Mouse (Mus musculus) MEL (cell line): ENCODE data around the gene Dapk1. TPM values are rescaled to one million over a fixed set of nuclear protein-coding genes. Genes with fewer than 3 reads are reported as not detected.
A peak's percentile ranks its signal among the peaks of the same experiment; 100 is the strongest.

Experiments
- DNase-seq: peaks from one replicate; pipeline ENCODE4 v3.0.0; 2011; ENCODE audit warnings: low read depth, low spot score
- H3K27ac ChIP-seq: 2 replicates; pipeline ENCODE4 v1.5.1; 2012; ENCODE audit warnings: low read depth, mild to moderate bottlenecking, control low read depth, low read length, moderate library complexity; ENCODE audit not compliant: control insufficient read depth
- H3K27me3 ChIP-seq, 2 experiments: fragments of 150-350 bp in 1 of 2; sonication (generic) in 1 of 2; 2 replicates each; pipeline ENCODE4 v1.6.1; 2012; ENCODE audit warnings: low read length in 2 of 2, mild to moderate bottlenecking in 2 of 2, improper control_type of control experiment in 1 of 2, moderate library complexity in 1 of 2; ENCODE audit not compliant: insufficient read depth in 2 of 2, control insufficient read depth in 1 of 2
- H3K36me3 ChIP-seq, 2 experiments: 2 replicates each; pipeline ENCODE4 v1.6.1; 2012 to 2014; ENCODE audit warnings: low read length in 2 of 2, improper control_type of control experiment in 1 of 2, inconsistent platforms in 1 of 2, mild to moderate bottlenecking in 1 of 2; ENCODE audit not compliant: insufficient read depth in 2 of 2, control insufficient read depth in 1 of 2
- H3K4me1 ChIP-seq, 2 experiments: fragments of 150-350 bp in 1 of 2; sonication (generic) in 1 of 2; 2 replicates each; pipeline ENCODE4 v1.6.1; 2012; ENCODE audit warnings: low read length in 2 of 2, improper control_type of control experiment in 1 of 2, mild to moderate bottlenecking in 1 of 2; ENCODE audit not compliant: insufficient read depth in 2 of 2, control insufficient read depth in 1 of 2
- H3K4me3 ChIP-seq, 2 experiments: fragments of 150-350 bp in 1 of 2; sonication (generic) in 1 of 2; 2 replicates each; pipeline ENCODE4 v1.5.1; 2012; ENCODE audit warnings: low read depth in 2 of 2, low read length in 2 of 2, mild to moderate bottlenecking in 2 of 2, moderate library complexity in 2 of 2, control low read depth in 1 of 2, improper control_type of control experiment in 1 of 2; ENCODE audit not compliant: control insufficient read depth in 1 of 2, insufficient read depth in 1 of 2
- H3K79me2 ChIP-seq: 2 replicates; pipeline ENCODE4 v1.6.1; 2012; ENCODE audit warnings: mild to moderate bottlenecking, low read length, moderate library complexity; ENCODE audit not compliant: control insufficient read depth, poor library complexity, insufficient read depth
- H3K9ac ChIP-seq: 2 replicates; pipeline ENCODE4 v1.6.1; 2012; ENCODE audit warnings: low read depth, mild to moderate bottlenecking, control low read depth, low read length, moderate library complexity; ENCODE audit not compliant: control insufficient read depth, poor library complexity, severe bottlenecking
- H3K9me3 ChIP-seq: fragments of 150-350 bp; sonication (generic); replicated peaks from 2 replicates; pipeline ENCODE4 v1.6.1; 2012; ENCODE audit warnings: mild to moderate bottlenecking, low read length, improper control_type of control experiment, moderate library complexity; ENCODE audit not compliant: insufficient read depth
- BHLHE40 ChIP-seq: IDR thresholded peaks from 2 replicates; pipeline ENCODE4 v1.6.1; 2012; ENCODE audit warnings: low read depth, mild to moderate bottlenecking, inconsistent platforms, low read length, improper control_type of control experiment, borderline replicate concordance
- CHD1 ChIP-seq: IDR thresholded peaks from 2 replicates; pipeline ENCODE4 v1.6.1; 2012; ENCODE audit warnings: low read depth, mild to moderate bottlenecking, inconsistent platforms, low read length, improper control_type of control experiment
- CHD2 ChIP-seq: IDR thresholded peaks from 2 replicates; pipeline ENCODE4 v1.6.1; 2011; ENCODE audit warnings: low read length, improper control_type of control experiment
- CTCF ChIP-seq, 3 experiments: IDR thresholded peaks in 2 of 3; conservative IDR thresholded peaks in 1 of 3; 2 replicates each; pipeline ENCODE4 v1.5.1; 2011 to 2012; ENCODE audit warnings: low read length in 3 of 3, low read depth in 2 of 3, mild to moderate bottlenecking in 2 of 3, improper control_type of control experiment in 1 of 3, inconsistent platforms in 1 of 3, mixed read lengths in 1 of 3, moderate library complexity in 1 of 3; ENCODE audit not compliant: control insufficient read depth in 1 of 3, insufficient read depth in 1 of 3, poor library complexity in 1 of 3, severe bottlenecking in 1 of 3
- E2F4 ChIP-seq: IDR thresholded peaks from 2 replicates; pipeline ENCODE4 v1.6.1; 2011; ENCODE audit warnings: low read depth, low read length, improper control_type of control experiment, borderline replicate concordance
- ELF1 ChIP-seq: IDR thresholded peaks from 2 replicates; pipeline ENCODE4 v1.6.1; 2014; ENCODE audit warnings: low read depth, mild to moderate bottlenecking, inconsistent platforms, low read length, improper control_type of control experiment, moderate library complexity
- EP300 ChIP-seq, 2 experiments: IDR thresholded peaks; 2 replicates each; pipeline ENCODE4 v1.6.1; 2011; ENCODE audit warnings: improper control_type of control experiment in 2 of 2, low read length in 2 of 2, low read depth in 1 of 2, mild to moderate bottlenecking in 1 of 2
- GABPA ChIP-seq: IDR thresholded peaks from 2 replicates; pipeline ENCODE4 v1.6.1; 2012; ENCODE audit warnings: low read depth, mild to moderate bottlenecking, inconsistent platforms, low read length, improper control_type of control experiment, moderate library complexity
- GATA1 ChIP-seq: IDR thresholded peaks from 2 replicates; pipeline ENCODE4 v1.6.1; 2011; ENCODE audit warnings: low read depth, low read length, improper control_type of control experiment
- HCFC1 ChIP-seq: IDR thresholded peaks from 2 replicates; pipeline ENCODE4 v1.6.1; 2012; ENCODE audit warnings: low read depth, mild to moderate bottlenecking, inconsistent platforms, low read length, improper control_type of control experiment, moderate library complexity
- JUND ChIP-seq: IDR thresholded peaks from 2 replicates; pipeline ENCODE4 v1.6.1; 2011; ENCODE audit warnings: low read depth, mild to moderate bottlenecking, improper control_type of control experiment, low read length
- MAFK ChIP-seq: IDR thresholded peaks from 2 replicates; pipeline ENCODE4 v1.6.1; 2011; ENCODE audit warnings: low read depth, mild to moderate bottlenecking, low read length, improper control_type of control experiment, borderline replicate concordance
- MAZ ChIP-seq: IDR thresholded peaks from 2 replicates; pipeline ENCODE4 v1.6.1; 2012; ENCODE audit warnings: low read depth, mild to moderate bottlenecking, inconsistent platforms, low read length, improper control_type of control experiment
- MEF2A ChIP-seq: IDR thresholded peaks from 2 replicates; pipeline ENCODE4 v1.6.1; 2014; ENCODE audit warnings: low read depth, mild to moderate bottlenecking, inconsistent platforms, low read length, improper control_type of control experiment; ENCODE audit not compliant: poor library complexity, insufficient replicate concordance, severe bottlenecking; ENCODE audit errors: extremely low read depth
- MXI1 ChIP-seq: IDR thresholded peaks from 2 replicates; pipeline ENCODE4 v1.6.1; 2011; ENCODE audit warnings: mild to moderate bottlenecking, low read depth, low read length, improper control_type of control experiment
- MYB ChIP-seq: IDR thresholded peaks from 2 replicates; pipeline ENCODE4 v1.6.1; 2011; ENCODE audit warnings: mild to moderate bottlenecking, low read depth, low read length, improper control_type of control experiment
- NRF1 ChIP-seq: IDR thresholded peaks from 2 replicates; pipeline ENCODE4 v1.6.1; 2014; ENCODE audit warnings: low read depth, mild to moderate bottlenecking, inconsistent platforms, low read length, improper control_type of control experiment, moderate library complexity; ENCODE audit not compliant: poor library complexity, insufficient read depth, severe bottlenecking
- POLR2A ChIP-seq, 2 experiments: IDR thresholded peaks; 2 replicates each; pipeline ENCODE4 v1.6.1; 2011 to 2012; ENCODE audit warnings: low read length in 2 of 2, mild to moderate bottlenecking in 2 of 2, control low read depth in 1 of 2, improper control_type of control experiment in 1 of 2, low read depth in 1 of 2, moderate library complexity in 1 of 2; ENCODE audit not compliant: control insufficient read depth in 1 of 2, insufficient read depth in 1 of 2, poor library complexity in 1 of 2
- POLR2AphosphoS2 ChIP-seq: IDR thresholded peaks from 2 replicates; pipeline ENCODE4 v1.6.1; 2011; ENCODE audit warnings: low read length, improper control_type of control experiment
- POLR2AphosphoS5 ChIP-seq: IDR thresholded peaks from 2 replicates; pipeline ENCODE4 v1.6.1; 2012; ENCODE audit warnings: low read depth, borderline replicate concordance, mild to moderate bottlenecking, inconsistent platforms, low read length, moderate library complexity, mixed read lengths
- RCOR1 ChIP-seq: IDR thresholded peaks from 2 replicates; pipeline ENCODE4 v1.6.1; 2012; ENCODE audit warnings: low read depth, mild to moderate bottlenecking, inconsistent platforms, low read length, improper control_type of control experiment
- SIN3A ChIP-seq: IDR thresholded peaks from 2 replicates; pipeline ENCODE4 v1.6.1; 2012; ENCODE audit warnings: low read length, improper control_type of control experiment, inconsistent platforms
- SMC3 ChIP-seq: IDR thresholded peaks from 2 replicates; pipeline ENCODE4 v1.6.1; 2011; ENCODE audit warnings: low read depth, low read length, improper control_type of control experiment
- TAL1 ChIP-seq: IDR thresholded peaks from 2 replicates; pipeline ENCODE4 v1.6.1; 2012; ENCODE audit warnings: mild to moderate bottlenecking, inconsistent platforms, low read length, moderate library complexity, mixed read lengths
- TBP ChIP-seq: IDR thresholded peaks from 2 replicates; pipeline ENCODE4 v1.8.0; 2011; ENCODE audit warnings: low read depth, low read length, improper control_type of control experiment
- TCF12 ChIP-seq: IDR thresholded peaks from 2 replicates; pipeline ENCODE4 v1.6.1; 2014; ENCODE audit warnings: low read depth, mild to moderate bottlenecking, inconsistent platforms, low read length, improper control_type of control experiment, moderate library complexity
- UBTF ChIP-seq: IDR thresholded peaks from 2 replicates; pipeline ENCODE4 v1.6.1; 2012; ENCODE audit warnings: low read depth, mild to moderate bottlenecking, inconsistent platforms, low read length, improper control_type of control experiment, moderate library complexity, borderline replicate concordance; ENCODE audit not compliant: insufficient read depth
- ZC3H11A ChIP-seq: IDR thresholded peaks from 2 replicates; pipeline ENCODE4 v1.6.1; 2012; ENCODE audit warnings: low read depth, mild to moderate bottlenecking, inconsistent platforms, low read length, improper control_type of control experiment
- ZKSCAN1 ChIP-seq: IDR thresholded peaks from 2 replicates; pipeline ENCODE4 v1.6.1; 2012; ENCODE audit warnings: low read depth, mild to moderate bottlenecking, inconsistent platforms, low read length, improper control_type of control experiment, moderate library complexity
- ZMIZ1 ChIP-seq: IDR thresholded peaks from 2 replicates; pipeline ENCODE4 v1.6.1; 2012; ENCODE audit warnings: low read depth, mild to moderate bottlenecking, inconsistent platforms, low read length, improper control_type of control experiment, moderate library complexity
- ZNF384 ChIP-seq: IDR thresholded peaks from 2 replicates; pipeline ENCODE4 v1.6.1; 2012; ENCODE audit warnings: low read depth, mild to moderate bottlenecking, inconsistent platforms, low read length, improper control_type of control experiment
- polyA plus RNA-seq, 2 experiments: library from polyadenylated mRNA; stranded (reverse) in 1 of 2; unstranded in 1 of 2; fragments of >175 nt in 1 of 2; fragments of >200 nt in 1 of 2; gene quantifications; 2 replicates each; pipeline versions ENCODE4 v1.2.1 to v1.2.4; 2012; ENCODE audit warnings: low replicate concordance in 2 of 2, low read depth in 1 of 2; ENCODE audit not compliant: insufficient read length in 2 of 2, insufficient read depth in 1 of 2, missing spikeins in 1 of 2
- total RNA-seq: library from RNA; depleted of rRNA; stranded (reverse); fragments of 300-350 nt; gene quantifications from 2 replicates; pipeline ENCODE4 v1.2.3, GENCODE M21; 2012

The Dapk1 gene
- total and polyA plus RNA-seq, 3 experiments = 5.1 to 8.2 TPM; not detected in 1

- Histone ChIP-seq H3K79me2 (no peaks in the 10 kb centered on the region), H3K36me3 (peaks cover 0 to 10% of the 10 kb centered on the region in 2 experiments; a peak in 2 of 4 replicates), H3K9ac (no peak overlapping the region), H3K4me3 (no peak overlapping the region), H3K4me1 (peaks cover 7 to 24% of the 10 kb centered on the region in 2 experiments), H3K27ac (no peak overlapping the region), H3K27me3 (no peaks in the 10 kb centered on the region), H3K9me3 (no peaks in the 10 kb centered on the region)
- TF ChIP-seq POLR2AphosphoS2 (no peak), GATA1 (no peak), CHD1 (no peak), RCOR1 (no peak), ELF1 (no peak), HCFC1 (no peak), ZKSCAN1 (no peak), ZNF384 (no peak)
- DNase-seq = no peak
These were observed 66.3 kb downstream of the Dapk1 start for GRCm38 (mm10) chr13:60668036-60668435.

GRCm38 (mm10) chr13:60670605-60671004, 68.9 kb downstream of the Dapk1 start:
- peak; percentile 78 for DNase-seq
- peak overlapping the region; percentile 34 to 52 for H3K4me3 ChIP-seq
- TF ChIP-seq NRF1 (no peak), MYB (no peak), MEF2A (no peak), CHD2 (no peak), SMC3 (no peak), POLR2A (IDR thresholded peaks at IDR 0.05; ENCODE audit: control insufficient read depth in 1 of 2, insufficient read depth in 1 of 2, low read depth in 1 of 2, low read length in 2 of 2, poor library complexity in 1 of 2) (no peak), TAL1 (no peak), EP300 (IDR thresholded peaks at IDR 0.05; ENCODE audit: low read depth in 1 of 2, low read length in 2 of 2) (peak; percentile 63 to 76), UBTF (no peak), MAFK (no peak), HCFC1 (no peak), ZC3H11A (no peak), POLR2AphosphoS5 (no peak), TBP (peak; percentile 31; the same call in 1 of the 2 replicates), SIN3A (peak; percentile 76), ZKSCAN1 (no peak), CTCF (IDR thresholded peaks at IDR 0.05 in 2 of 3, conservative IDR thresholded peaks at IDR 0.05 in 1 of 3; ENCODE audit: control insufficient read depth in 1 of 3, insufficient read depth in 1 of 3, low read depth in 2 of 3, low read length in 3 of 3, poor library complexity in 1 of 3, severe bottlenecking in 1 of 3) (no peak), ZMIZ1 (no peak), JUND (no peak), E2F4 (no peak), MAZ (no peak), ZNF384 (peak; percentile 82), POLR2AphosphoS2 (no peak), GABPA (no peak), MXI1 (peak; percentile 55; the same call in 1 of the 2 replicates), TCF12 (no peak), GATA1 (peak; percentile 66), BHLHE40 (peak; percentile 86), ELF1 (peak; percentile 62; the same call in 1 of the 2 replicates)

More at GRCm38 (mm10) chr13:60670605-60671004, 68.9 kb downstream of the Dapk1 start:
- Histone ChIP-seq H3K36me3 (peaks cover 0 to 28% of the 10 kb centered on the region in 2 experiments; a peak in 2 of 4 replicates), H3K27ac (peak overlapping the region; percentile 78), H3K9me3 (no peaks in the 10 kb centered on the region), H3K9ac (peak overlapping the region; percentile 61), H3K27me3 (no peaks in the 10 kb centered on the region), H3K4me1 (peaks cover 24 to 43% of the 10 kb centered on the region in 2 experiments), H3K79me2 (no peaks in the 10 kb centered on the region)
